Mouse (Mus musculus): ENCODE measurements around the gene Serpinb1a.
"Not testable (repeated sequence)": the region's sequence is repeated elsewhere in the genome, so short reads cannot be mapped to it uniquely, and the experiment has no call there.

Gene Serpinb1a

DNA sequence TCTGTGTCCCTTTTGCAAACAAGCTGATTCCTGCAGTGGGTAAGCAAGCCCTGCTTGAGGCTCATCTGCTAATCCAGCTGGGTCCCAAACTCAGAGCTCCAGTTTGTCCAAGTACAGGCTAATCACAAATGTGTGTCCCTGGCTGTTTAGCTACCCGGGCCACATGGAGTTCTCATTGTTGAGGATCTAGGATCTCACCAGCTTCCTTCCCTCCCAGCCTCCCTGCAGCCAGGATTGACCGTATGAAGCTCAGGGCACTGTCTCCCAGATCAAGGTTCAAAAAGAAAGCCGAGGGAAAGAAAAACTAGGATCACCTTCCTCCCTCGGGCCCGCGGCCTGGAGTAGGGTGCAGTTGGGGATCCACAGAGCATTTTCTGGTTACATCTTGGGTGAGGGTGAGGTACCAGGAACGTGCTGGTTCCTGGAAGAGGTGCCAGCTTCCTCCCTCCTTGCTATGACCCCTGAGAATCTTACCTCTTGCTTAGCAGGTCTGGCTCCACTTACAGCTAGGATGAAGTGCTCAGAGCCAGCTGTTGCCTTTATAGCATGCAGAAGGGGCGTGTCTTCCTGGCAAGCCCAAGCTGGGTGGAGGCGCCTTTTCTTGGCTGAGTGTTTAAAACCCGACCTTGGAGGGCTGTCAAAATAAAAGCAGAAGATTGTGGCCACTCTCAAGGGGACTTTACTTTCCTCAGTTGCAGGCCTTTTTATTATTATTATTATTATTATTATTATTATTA is at the start of gene Serpinb1a:
Gene Serpinb1a, minus strand, starts transcription at position 518 of the 737 bp plus-strand sequence.
- peak; percentile 42 to 59 for DNase-seq (ENCODE audit: low spot score in 2 of 2)

DNA sequence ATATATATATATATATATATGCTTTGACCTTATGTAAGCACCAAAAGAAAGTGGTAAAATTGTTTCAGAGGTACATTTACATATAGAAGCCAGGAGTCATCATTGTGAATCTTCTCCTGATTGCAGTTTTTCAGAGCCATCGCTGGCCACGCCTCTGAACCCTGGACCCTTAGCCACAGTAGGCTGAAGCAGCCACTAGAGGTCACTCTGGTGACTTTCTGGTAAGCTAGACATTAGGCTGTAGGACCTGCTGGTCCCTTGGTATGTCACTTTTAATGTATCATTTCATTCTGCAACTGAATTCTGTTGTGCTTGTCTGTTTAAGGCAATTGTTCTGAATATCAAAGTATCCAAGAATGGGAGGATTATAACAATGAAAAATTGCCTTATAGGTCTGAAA is 49.7 kb upstream of the Serpinb1a start:
- peak in 1 of 2 experiments; percentile 53 for DNase-seq (ENCODE audit: low spot score in 2 of 2)

DNA sequence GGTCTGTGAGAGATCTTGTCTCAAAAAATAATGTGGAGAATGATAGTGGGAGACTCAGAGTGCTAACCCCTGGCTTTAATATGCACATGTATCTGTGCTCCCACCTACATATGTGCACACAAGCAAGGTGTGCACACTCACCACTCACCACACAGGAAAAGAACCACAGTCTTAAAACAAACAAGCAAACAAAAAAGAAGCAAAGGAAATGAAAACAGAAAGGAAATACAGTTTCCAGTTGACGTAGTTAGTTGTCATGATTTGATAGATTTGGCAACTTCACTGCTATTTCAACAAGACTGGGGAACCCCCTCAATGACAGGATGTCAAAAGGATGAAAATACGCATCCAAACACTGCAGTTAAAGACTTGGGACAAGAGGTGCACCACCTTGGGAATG is 48.1 kb upstream of the Serpinb1a start:
- DNase-seq (ENCODE audit: low spot score in 2 of 2), result not testable (repeated sequence)

DNA sequence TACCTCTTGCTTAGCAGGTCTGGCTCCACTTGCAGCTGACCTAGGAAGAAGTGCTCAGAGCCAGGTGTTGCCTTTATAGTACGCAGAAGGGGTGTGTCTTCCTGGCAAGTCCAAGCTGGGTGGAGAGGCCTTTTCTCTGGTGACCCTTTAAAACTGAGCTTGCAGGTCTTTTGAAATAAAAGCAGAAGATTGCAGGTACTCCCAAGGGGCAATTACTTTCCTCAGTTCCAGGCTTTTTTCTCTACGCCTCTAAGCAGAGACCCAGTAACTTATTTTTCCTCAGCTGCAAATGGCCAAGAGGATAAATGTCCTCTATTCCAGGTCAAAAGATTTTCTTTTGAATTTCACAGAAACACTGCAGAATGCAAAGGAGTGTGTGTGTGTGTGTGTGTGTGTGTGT is 47.1 kb upstream of the Serpinb1a start, which contains the start of gene Serpinb1c:
Gene Serpinb1c, minus strand, starts transcription at position 101 of the 400 bp plus-strand sequence.
- DNase-seq (ENCODE audit: low spot score in 2 of 2), result no peak

GRCm38 (mm10) chr13:32896931-32897330 is 45.9 kb upstream of the Serpinb1a start:
- no peak for DNase-seq (ENCODE audit: low spot score in 2 of 2)

DNA sequence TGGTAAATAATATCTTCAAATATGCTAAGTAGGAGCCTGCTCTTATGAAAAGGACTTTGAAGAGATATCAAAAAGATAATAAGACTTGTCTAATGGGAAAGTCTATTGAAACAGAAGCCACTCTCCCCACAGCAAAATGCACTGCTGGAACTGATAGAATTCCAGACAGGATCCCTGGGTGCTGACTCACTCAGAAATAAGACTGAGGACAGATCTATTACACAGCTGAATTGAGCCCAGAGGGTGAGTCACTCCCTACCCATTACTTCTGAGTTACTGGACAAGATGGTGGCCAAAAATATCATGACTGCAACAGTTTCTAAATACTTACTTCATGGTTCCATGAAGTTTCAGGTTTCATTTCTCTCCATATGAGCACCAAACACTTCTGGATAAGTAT is 33.8 kb upstream of the Serpinb1a start:
- DNase-seq (ENCODE audit: low spot score in 2 of 2), result no peak

GRCm38 (mm10) chr13:32873862-32874261 is 22.9 kb upstream of the Serpinb1a start:
- no peak for DNase-seq (ENCODE audit: low spot score in 2 of 2)

- DNase-seq (ENCODE audit: low spot score in 2 of 2), result no peak
Measured at GRCm38 (mm10) chr13:32868843-32869242, 17.9 kb upstream of the Serpinb1a start.

DNA sequence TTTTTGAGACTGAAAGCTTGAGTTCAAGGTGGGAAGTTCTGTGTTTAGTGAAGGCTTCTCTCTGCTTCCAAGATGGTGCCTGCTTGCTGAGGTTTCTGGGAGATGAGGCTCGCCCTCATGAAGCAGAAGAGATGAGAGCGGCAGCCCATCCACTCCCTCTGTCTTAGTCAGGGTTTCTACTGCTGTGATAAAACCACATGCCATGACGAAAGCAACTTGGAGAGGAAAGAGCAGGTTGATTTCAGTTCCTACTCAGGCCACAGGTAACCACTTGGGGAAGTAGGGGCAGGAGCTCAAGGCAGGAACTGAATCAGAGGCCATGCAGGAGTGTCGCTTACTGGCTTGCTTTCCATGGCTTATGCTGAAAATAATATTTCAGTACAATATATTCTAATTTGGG is 17.2 kb upstream of the Serpinb1a start:
- DNase-seq (ENCODE audit: low spot score in 2 of 2), result not testable (repeated sequence)

- no peak for DNase-seq (ENCODE audit: low spot score in 2 of 2)
Measured at GRCm38 (mm10) chr13:32867030-32867429, 16.0 kb upstream of the Serpinb1a start.

- DNase-seq (ENCODE audit: low spot score in 2 of 2), result peak; percentile 47 to 63
Measured at GRCm38 (mm10) chr13:32866484-32866883, 15.5 kb upstream of the Serpinb1a start.

- DNase-seq (ENCODE audit: low spot score in 2 of 2), result no peak
Measured at GRCm38 (mm10) chr13:32865591-32865990, 14.6 kb upstream of the Serpinb1a start.

DNA sequence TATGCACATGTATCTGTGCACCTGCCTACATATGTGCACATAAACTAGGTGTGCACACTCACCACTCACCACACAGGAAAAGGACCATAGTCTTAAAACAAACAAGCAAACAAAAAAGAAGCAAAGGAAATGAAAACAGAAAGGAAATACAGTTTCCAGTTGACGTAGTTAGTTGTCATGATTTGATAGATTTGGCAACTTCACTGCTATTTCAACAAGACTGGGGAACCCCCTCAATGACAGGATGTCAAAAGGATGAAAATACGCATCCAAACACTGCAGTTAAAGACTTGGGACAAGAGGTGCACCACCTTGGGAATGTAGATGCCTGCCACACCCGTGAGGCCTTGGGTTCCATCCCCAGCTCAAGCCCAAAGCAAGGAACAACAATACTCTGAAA is 13.5 kb upstream of the Serpinb1a start:
- not testable (repeated sequence) for DNase-seq (ENCODE audit: low spot score in 2 of 2)

DNA sequence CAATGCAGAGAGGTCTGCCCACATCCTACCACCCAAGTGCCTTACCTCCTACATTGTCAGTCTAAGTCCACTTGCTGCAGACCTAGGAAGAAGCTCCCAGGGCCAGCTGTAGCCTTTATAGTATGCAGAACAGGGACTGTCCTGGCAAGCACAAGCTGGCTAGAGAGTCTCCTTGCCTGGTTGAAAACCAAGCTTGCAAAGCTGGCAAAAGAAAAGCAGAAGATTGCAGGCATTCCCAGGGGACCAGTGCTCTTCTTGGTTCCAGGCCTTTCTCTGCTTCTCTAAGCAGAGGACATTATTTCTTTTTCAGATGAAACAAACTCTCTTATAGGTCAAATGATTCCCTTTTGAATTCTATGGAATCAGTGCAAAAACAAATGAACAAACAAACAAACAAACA is 12.5 kb upstream of the Serpinb1a start:
- DNase-seq (ENCODE audit: low spot score in 2 of 2), result no peak

DNA sequence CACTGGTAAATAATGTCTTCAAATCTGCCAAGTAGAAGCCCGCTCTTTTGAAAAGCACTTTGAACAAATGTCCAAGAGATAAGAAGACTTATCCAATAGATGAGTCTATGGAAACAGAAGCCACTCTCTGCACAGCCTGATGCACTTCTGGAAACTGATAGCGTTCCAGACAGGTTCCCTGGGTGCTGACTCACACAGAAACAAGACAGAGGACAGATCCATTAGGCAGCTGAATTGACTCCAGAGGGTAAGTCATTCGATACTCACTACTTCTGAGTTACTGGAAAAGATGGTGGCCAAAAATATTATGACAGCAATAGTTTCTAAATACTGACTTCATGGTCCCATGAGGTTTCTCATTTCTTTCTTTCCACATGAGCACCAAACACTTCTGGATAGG is 9.8 kb upstream of the Serpinb1a start:
- no peak for DNase-seq (ENCODE audit: low spot score in 2 of 2)

GRCm38 (mm10) chr13:32853073-32853472 is 2.1 kb upstream of the Serpinb1a start:
- DNase-seq (ENCODE audit: low spot score in 2 of 2), result no peak

DNA sequence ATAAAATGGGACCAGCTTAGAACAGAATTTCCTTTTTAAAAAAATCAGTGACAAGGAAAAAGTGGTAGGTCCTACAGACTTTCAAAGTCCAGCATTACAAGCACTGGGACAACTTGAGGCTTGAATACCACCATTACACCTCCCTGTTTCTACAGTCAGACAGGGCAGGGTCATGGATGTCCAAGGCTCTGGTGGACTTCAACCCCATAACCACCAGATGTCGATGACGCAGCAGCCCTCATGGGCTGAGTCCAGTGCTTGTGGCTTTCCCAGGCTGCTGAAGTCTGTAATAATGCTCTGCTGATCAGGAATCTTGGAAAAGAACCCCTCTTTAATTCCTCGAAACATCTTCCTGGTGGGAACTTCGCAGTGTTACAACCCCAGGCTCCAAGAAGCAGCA is 1.6 kb upstream of the Serpinb1a start:
- DNase-seq (ENCODE audit: low spot score in 2 of 2), result no peak

- DNase-seq (ENCODE audit: low spot score in 2 of 2), result no peak
Measured at GRCm38 (mm10) chr13:32851967-32852366, 982 bp upstream of the Serpinb1a start.

DNA sequence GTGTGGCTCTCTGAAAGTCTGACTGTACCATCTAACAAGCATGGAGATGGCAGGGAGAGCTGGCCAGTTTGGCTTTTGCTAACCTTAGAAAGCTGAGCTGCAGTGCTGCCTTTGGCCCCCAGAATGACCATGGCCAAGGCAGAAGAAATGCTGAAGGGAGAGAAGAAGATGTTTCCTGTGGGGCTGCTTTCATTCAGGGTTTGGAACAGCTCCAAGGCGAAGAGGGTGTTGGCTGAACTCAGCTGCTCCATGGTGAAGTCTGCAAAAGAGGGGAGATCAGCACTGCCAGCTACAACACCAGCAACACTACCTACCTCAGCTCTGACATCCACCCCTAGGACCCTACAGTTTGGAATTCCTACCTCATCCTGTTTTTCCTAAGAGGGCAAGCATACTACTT is 829 bp downstream of the Serpinb1a start:
- DNase-seq (ENCODE audit: low spot score in 2 of 2), result no peak

DNA sequence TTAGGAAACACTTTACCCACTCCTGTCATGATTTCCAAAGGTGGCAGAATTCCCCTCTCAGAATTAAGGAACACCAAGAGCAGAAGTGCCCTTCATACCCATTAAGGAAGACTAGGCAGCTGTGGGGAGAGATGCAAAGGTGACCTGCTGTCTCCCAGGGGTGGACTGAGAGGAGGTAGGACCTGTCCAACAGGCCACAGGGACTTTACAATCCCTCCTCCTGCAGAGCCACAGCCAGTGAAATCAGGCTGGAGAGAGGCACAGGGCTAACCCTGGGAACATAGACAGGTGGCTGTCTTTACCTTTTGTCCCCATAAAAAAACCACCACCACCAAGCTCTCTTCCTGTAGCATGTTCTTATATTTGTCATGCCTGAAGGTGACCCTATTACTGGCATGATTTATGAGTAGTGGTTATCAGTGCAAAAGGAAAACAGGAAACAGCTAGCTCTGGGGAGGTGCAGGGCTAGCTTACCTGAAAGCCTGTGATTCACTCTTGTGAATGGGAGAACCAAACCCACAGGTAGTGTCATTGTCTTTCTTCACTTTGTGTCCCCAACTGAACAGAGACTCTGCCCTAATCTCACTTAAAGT is 1.4 kb downstream of the Serpinb1a start:
- DNase-seq (ENCODE audit: low spot score in 2 of 2), result no peak

DNA sequence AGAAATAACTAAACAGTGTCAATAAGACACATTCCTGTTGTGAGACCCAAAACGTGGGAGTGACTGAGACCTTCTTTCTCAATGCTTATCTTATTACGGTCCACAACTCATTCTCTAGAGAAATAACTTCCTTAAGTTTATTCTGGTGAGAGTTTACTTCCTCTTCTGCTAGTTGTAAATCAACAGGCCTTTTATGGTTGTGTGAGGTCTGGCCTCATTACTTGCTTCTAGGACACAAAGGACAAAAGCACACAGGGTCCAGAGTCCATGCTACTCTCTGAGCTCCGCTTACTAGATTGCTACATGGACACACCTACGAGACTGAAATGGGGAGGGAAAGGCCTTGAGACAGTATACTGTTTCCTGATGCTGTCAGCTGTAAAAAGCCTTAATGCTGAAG is 1.9 kb downstream of the Serpinb1a start:
- no peak for DNase-seq (ENCODE audit: low spot score in 2 of 2)

DNA sequence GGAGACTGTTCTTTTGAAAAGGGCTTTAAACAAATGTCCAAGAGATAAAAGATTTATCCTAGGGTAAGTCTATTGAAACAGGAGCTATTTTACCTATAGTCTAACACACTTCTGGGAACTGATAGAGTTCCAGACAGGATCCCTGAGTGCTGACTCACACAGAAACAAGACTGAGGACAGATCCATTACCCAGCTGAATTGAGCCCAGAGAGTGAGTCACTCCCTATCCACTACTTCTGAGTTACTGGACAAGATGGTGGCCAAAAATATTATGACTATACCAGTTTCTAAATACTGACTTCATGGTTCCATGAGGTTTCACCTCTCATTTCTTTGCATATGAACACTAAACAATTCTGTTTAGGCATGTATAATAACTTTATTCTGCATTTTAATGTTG is 4.8 kb downstream of the Serpinb1a start:
- DNase-seq (ENCODE audit: low spot score in 2 of 2), result no peak

DNA sequence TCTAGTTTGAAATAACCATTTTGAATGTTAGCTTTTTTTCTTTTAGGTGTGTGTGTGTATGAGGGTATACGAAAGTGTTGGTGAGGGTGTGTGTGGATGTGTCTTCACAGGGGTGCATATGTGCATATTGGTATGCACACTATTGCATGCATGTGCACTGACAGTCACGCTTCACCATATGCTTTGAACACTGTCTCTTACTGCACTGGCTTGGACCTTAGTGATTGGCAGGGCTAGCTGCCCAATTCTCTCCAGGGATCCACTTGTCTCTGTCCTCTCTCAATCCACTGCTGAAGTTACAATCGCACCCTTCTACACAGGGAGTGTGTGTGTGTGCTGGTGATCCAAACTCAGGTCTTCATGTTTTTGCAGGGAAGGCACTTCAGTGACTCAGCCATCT is 9.6 kb downstream of the Serpinb1a start:
- DNase-seq (ENCODE audit: low spot score in 2 of 2), result no peak
